Mouse (Mus musculus) intestine, postnatal 0 days (tissue): Measurements from ENCODE around the gene Bag3. TPM values are rescaled to one million over a fixed set of nuclear protein-coding genes. Genes with fewer than 3 reads are reported as not detected.

Source experiments
- ATAC-seq: fragments of 200-750 bp; cut with Nextera tagmentation; 2 replicates; pipeline ENCODE4 v1.8.0; 2017; ENCODE audit warnings: mild to moderate bottlenecking, moderate TSS enrichment, moderate library complexity
- H3K27ac ChIP-seq: fragments of 300-500 bp; sonication (generic); 2 replicates; pipeline ENCODE4 v1.5.1; 2014; ENCODE audit warnings: mild to moderate bottlenecking, low read depth, low read length, moderate library complexity
- H3K27me3 ChIP-seq: fragments of 300-500 bp; sonication (generic); replicated peaks from 2 replicates; pipeline ENCODE4 v1.6.1; 2014; ENCODE audit warnings: low read length, mixed read lengths; ENCODE audit not compliant: control insufficient read depth, insufficient read depth
- H3K36me3 ChIP-seq: fragments of 300-500 bp; sonication (generic); 2 replicates; pipeline ENCODE4 v1.6.1; 2014; ENCODE audit warnings: mild to moderate bottlenecking, moderate library complexity; ENCODE audit not compliant: control insufficient read depth, insufficient read depth
- H3K4me1 ChIP-seq: fragments of 300-500 bp; sonication (generic); replicated peaks from 2 replicates; pipeline ENCODE4 v1.6.1; 2014; ENCODE audit warnings: antibody characterized with exemption, low read length, mixed read lengths; ENCODE audit not compliant: control insufficient read depth, insufficient read depth
- H3K4me2 ChIP-seq: fragments of 300-500 bp; sonication (generic); replicated peaks from 2 replicates; pipeline ENCODE4 v1.6.1; 2014; ENCODE audit warnings: low read depth, mild to moderate bottlenecking, moderate library complexity
- H3K4me3 ChIP-seq: fragments of 300-500 bp; sonication (generic); 2 replicates; pipeline ENCODE4 v1.5.1; 2014; ENCODE audit warnings: low read depth, low read length
- H3K9ac ChIP-seq: fragments of 300-500 bp; sonication (generic); 2 replicates; pipeline ENCODE4 v1.6.1; 2014; ENCODE audit warnings: mild to moderate bottlenecking, low read depth, low read length
- H3K9me3 ChIP-seq: fragments of 300-500 bp; sonication (generic); 2 replicates; pipeline ENCODE4 v1.6.1; 2016; ENCODE audit warnings: mixed run types; ENCODE audit not compliant: control insufficient read depth
- CTCF ChIP-seq: sonication (generic); IDR thresholded peaks from 2 replicates; pipeline ENCODE4 v1.5.1; 2016; ENCODE audit warnings: low read depth, mild to moderate bottlenecking, control low read depth, antibody characterized with exemption, moderate library complexity
- WGBS: fragments of 180-500 bp; shearing (Covaris S2); extraction: QIAGEN DNeasy Blood & Tissue Kit; methylation state at CpG from one replicate; pipeline ENCODE4 v1.1.7; 2014; 5-methylcytosine and 5-hydroxymethylcytosine counted together
- polyA plus RNA-seq: library from polyadenylated mRNA; unstranded; fragments of >200 nt; fragmentation: Nextera tagmentation; extraction: Ambion mirVana; gene quantifications from 2 replicates; pipeline ENCODE4 v1.2.1, GENCODE M21; 2015

Gene Bag3
- polyA plus RNA-seq, 1 experiment from 2014 or later, result 7.5 TPM

DNA sequence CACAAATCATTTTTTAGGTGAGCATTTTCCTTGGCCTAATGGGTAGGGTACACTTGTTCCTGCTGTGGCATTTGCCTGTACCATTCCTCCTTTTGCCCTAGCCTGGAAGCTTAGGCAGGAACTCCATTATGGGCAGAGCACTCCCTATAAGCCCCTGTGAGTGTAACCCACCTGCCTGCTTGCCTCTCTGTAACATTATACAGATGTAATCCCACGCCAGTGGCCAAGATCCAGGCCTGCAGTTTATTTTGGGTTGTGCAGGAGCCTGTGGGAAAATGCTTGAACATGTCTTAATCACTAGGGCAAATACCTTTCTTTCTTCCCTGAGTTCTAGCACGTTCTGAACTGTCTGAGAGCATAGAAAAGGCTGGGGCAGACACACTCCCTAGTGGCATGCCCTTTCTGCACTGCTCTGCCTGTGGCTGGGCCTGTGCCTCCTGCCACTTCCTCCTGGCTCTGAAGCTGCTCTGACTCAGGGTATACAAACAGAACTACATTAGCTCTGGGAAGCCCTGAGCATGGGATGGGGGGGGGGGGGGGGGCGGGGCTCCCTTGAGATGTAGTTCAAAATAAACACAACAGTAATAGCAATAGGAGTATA is 29.8 kb downstream of the Bag3 start:
- ATAC-seq, result no peak
- Histone ChIP-seq H3K9ac (no peak overlapping the region), H3K4me3 (no peak overlapping the region), H3K27ac (no peak overlapping the region), H3K4me1 (no peaks in the 10 kb centered on the region), H3K36me3 (no peaks in the 10 kb centered on the region), H3K27me3 (no peaks in the 10 kb centered on the region), H3K4me2 (no peak overlapping the region), H3K9me3 (no peaks in the 10 kb centered on the region)
- no peak for TF ChIP-seq CTCF
- WGBS, result 34% methylated on average over 3 of the region's 3 CpGs

DNA sequence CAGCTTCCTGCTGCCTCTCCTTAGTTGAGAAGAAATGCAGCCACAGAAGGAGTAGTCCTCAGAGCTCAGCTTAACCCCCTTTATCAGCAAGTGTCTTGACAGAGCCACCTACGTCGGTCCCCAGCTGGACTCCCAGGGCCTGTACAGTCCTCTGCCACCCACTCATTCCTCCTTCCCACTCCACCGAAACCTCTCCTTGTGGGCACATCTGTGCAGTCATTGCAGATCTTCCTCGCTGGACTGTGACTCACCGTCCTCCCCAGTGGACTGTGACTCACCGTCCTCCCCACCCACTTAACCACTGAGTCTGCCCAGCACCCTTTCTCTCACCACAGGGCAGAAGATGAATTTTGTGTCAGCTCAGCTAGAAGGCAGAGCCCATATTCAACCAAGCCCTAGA is 31.1 kb downstream of the Bag3 start:
- 65% methylated on average over 6 of the region's 6 CpGs for WGBS
- no peaks in the 10 kb centered on the region for H3K36me3 ChIP-seq
- H3K9me3 ChIP-seq, result no peaks in the 10 kb centered on the region
- H3K4me3 ChIP-seq, result no peak overlapping the region
- no peaks in the 10 kb centered on the region for H3K27me3 ChIP-seq
- H3K27ac ChIP-seq, result no peak overlapping the region
- no peaks in the 10 kb centered on the region for H3K4me1 ChIP-seq
- ATAC-seq, result no peak
- TF ChIP-seq CTCF, result no peak
- no peak overlapping the region for H3K9ac ChIP-seq
- H3K4me2 ChIP-seq, result no peak overlapping the region

DNA sequence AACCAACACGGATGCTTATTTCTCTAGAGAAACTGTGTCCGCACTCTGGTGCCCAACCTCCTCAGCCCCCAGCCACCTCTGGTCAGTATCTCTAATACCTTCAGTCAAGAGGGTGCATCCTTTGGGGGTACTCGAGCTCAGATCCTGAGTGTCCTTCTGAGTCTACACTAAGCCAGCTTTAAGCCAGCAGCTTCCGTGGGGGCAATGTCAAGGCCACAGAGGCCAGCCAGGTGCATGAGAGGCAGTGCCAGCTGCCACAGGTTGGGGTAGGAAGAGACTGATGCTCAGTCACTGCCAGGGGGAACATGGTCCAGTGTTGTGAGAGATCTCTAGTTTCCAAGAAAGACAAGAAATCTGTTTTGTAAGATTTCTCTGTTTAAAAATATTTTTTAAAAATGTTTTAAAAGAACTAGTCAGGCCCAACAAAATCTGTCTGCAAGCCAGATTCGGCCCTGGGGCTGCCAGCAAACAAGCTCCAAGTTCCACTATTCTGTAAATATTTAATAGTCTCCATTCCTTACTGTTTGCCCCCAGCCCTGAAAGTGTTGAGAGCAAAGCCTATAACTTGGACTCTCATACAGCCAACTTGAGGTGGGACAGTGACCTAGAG is 31.8 kb downstream of the Bag3 start:
- Histone ChIP-seq H3K9ac (no peak overlapping the region), H3K9me3 (no peaks in the 10 kb centered on the region), H3K4me1 (no peaks in the 10 kb centered on the region), H3K4me3 (no peak overlapping the region), H3K4me2 (no peak overlapping the region), H3K36me3 (no peaks in the 10 kb centered on the region), H3K27ac (no peak overlapping the region), H3K27me3 (no peaks in the 10 kb centered on the region)
- no peak for TF ChIP-seq CTCF
- WGBS, result 73% methylated on average over 5 of the region's 5 CpGs
- ATAC-seq, result no peak

DNA sequence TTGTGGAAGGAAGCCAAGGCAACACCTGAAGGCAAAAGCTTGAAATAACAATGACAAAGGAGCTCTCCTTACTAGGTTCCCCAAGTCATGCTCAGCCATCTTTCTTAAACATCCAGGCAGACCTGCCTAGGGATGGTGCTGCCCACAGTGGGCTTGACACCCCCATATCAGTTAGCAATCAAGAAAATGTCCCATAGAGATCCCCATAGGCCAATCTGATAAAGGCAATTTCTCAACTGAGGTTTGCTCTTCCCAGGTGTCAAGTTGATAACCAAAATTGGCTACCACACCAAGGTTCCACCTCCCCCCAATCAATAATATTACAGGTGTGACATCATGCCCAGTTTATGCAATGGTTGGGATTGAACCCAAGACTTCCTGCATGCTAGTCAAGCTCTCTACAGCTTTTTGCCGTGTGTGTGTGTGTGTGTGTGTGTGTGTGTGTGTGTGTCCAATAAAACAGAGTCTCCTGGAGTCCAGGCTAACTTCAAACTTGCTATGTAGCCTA is 33.6 kb downstream of the Bag3 start:
- H3K27me3 ChIP-seq, result no peaks in the 10 kb centered on the region
- no peak overlapping the region for H3K27ac ChIP-seq
- TF ChIP-seq CTCF, result no peak
- no peak for ATAC-seq
- WGBS, result 65% methylated on average over 1 of the region's 1 CpGs
- no peaks in the 10 kb centered on the region for H3K9me3 ChIP-seq
- H3K4me3 ChIP-seq, result no peak overlapping the region
- no peaks in the 10 kb centered on the region for H3K36me3 ChIP-seq
- no peak overlapping the region for H3K4me2 ChIP-seq
- no peaks in the 10 kb centered on the region for H3K4me1 ChIP-seq
- H3K9ac ChIP-seq, result no peak overlapping the region

DNA sequence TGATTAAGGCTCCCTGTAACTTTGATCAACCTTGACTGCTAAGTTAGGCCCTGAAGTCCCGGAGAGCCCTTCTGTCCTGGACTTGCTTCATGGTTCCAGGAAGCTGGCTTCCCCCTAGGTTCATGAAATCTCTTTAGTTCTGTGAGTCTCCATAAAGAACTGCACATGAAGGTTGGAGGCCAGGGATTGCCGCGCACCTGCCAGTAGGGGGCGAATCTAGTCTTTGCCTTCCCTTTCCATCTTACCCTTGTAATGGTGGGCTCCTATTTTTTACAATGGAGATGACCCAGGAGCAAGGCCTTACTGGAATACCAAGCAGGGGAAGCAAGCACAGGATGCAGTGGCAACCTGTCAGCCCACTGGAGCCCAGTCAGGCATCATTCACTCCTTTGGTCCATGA is 40.0 kb downstream of the Bag3 start:
- no peaks in the 10 kb centered on the region for H3K9me3 ChIP-seq
- H3K27me3 ChIP-seq, result no peaks in the 10 kb centered on the region
- 48% methylated on average over 4 of the region's 4 CpGs for WGBS
- ATAC-seq, result no peak
- H3K4me3 ChIP-seq, result no peak overlapping the region
- H3K4me1 ChIP-seq, result peaks cover 3% of the 10 kb centered on the region; the same call in 1 of the 2 replicates
- H3K4me2 ChIP-seq, result no peak overlapping the region
- no peak overlapping the region for H3K9ac ChIP-seq
- no peaks in the 10 kb centered on the region for H3K36me3 ChIP-seq
- H3K27ac ChIP-seq, result no peak overlapping the region
- TF ChIP-seq CTCF, result peak; percentile 68

DNA sequence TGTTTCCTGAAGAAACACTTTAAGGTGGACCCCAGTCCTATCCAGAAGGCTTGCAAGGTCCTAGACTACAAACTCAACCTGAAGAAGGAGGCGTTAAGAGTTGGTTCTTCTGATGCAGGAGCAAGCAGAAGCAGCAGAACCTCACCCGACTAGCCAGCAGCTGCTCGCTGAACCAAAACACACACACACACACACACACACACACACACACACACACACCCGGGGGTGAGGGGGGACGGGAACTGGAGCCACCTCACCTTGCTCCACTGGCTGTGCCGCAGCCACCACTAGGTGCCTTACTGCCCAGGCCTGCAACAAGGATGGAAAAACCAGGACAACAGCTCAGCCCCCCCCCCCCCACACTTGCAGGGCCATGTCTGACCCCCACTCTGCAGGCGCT is 42.9 kb downstream of the Bag3 start:
- TF ChIP-seq CTCF, result no peak
- no peaks in the 10 kb centered on the region for H3K36me3 ChIP-seq
- H3K27ac ChIP-seq, result no peak overlapping the region
- H3K4me1 ChIP-seq, result peaks cover 3% of the 10 kb centered on the region; the same call in 1 of the 2 replicates
- H3K27me3 ChIP-seq, result no peaks in the 10 kb centered on the region
- H3K9me3 ChIP-seq, result no peaks in the 10 kb centered on the region
- 71% methylated on average over 7 of the region's 7 CpGs for WGBS
- H3K4me2 ChIP-seq, result no peak overlapping the region
- no peak overlapping the region for H3K4me3 ChIP-seq
- no peak for ATAC-seq
- H3K9ac ChIP-seq, result no peak overlapping the region
